Mouse (Mus musculus) inflammation-experienced regulatory T-cells, adult 6 months (primary cell): ENCODE measurements around the gene Aimp1. TPM values are rescaled to one million over a fixed set of nuclear protein-coding genes. Genes with fewer than 3 reads are reported as not detected.
A peak's percentile ranks its signal among the peaks of the same experiment; 100 is the strongest.

Source experiments
- ATAC-seq: one replicate; pipeline ENCODE4 v1.8.0; 2017
- polyA plus RNA-seq, 3 experiments: library from polyadenylated mRNA; unstranded; fragments of 100-300 nt; shearing (Covaris generic); gene quantifications; one replicate each; pipeline ENCODE4 v1.2.1; 2017

The Aimp1 gene
- 100 to 1,000 TPM; 104 to 110 (median 104) TPM for polyA plus RNA-seq

DNA sequence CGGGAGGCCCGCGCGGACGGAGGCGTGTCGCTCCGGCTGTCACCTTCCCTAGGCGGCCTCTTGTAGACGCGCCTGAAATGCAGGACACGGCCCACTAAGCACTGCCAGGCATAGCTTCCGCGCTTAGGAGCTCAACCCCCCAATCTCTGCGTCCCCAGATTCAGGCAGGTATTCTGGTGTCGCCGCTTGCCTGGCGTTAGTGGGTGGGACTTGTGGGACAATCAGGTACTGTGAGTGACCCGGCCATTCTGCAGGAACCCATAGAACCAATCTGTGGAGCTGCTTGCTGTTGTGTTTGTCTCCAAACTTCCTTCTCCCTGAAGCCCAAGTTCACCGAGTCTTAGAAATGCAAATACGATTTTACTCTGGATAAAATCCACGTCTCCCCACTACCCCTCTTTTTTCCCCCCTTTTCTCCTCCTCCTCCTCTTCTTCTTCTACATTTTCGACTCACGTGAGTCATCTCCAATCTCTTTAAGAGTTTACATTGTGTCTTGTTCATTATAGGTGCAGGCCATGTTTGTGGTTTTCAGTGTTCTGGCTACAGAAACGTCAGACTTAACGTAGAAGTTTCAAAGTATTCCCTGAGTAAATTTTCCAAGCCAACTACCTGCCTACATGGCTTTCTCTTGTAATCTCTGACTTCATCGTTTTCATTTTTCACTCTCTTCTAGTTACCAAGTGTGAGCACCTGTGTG is at the start of gene Aimp1:
Gene Aimp1 (minus strand): TSS at position 140 of the 698 bp plus-strand sequence.
- ATAC-seq = no peak

DNA sequence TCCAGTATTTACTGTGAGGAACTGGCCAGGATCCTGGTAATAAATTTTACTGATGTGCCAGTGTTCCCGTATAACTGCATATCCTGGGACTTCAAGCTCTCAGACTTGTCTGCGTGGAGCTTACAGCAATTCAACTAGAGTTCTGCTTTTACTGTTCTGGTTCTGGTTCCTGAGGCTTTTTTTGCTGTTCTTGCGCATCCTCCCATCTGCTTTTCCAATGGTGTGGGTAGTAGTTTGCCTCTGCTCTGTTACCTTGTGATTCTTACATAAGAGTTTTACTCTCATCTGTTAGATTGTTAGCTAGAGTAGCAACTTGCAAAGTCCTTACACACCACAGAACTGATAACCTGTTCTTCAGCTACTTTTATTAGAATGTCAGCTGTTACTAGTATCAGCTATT is 40.2 kb upstream of the Aimp1 start:
- ATAC-seq = no peak

GRCm38 (mm10) chr3:132717316-132717715 is 33.1 kb upstream of the Aimp1 start:
- no peak for ATAC-seq

- no peak for ATAC-seq
Measured at GRCm38 (mm10) chr3:132713913-132714312, 29.7 kb upstream of the Aimp1 start.

DNA sequence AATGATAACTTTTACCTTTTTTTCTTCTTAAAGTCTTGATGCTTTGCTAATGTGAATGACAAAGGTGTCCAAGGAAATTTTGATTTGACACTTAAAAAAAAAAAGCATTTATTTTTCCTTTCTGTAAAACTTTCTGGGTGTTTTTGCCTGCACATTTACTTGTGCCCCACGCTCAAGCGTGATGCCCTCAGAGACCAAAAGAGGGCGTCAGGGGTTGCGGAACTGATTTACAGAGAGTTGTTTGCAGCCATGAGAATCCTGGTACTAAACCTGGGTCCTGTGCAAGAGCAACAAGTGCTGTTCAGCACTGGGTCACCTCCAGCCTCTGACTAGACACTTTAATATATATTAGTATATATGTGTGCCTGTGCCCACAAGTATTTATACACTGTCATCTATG is 22.8 kb upstream of the Aimp1 start:
- ATAC-seq = no peak

GRCm38 (mm10) chr3:132704216-132704615 is 20.0 kb upstream of the Aimp1 start:
- no peak for ATAC-seq

GRCm38 (mm10) chr3:132701368-132701767 is 17.2 kb upstream of the Aimp1 start:
- no peak for ATAC-seq

GRCm38 (mm10) chr3:132683447-132684230 is 531 bp downstream of the Aimp1 start, which contains the start of gene Tbck:
Gene Tbck (plus strand): TSS chr3:132684144.
- peak; percentile 94 for ATAC-seq

GRCm38 (mm10) chr3:132677494-132677893 is 6.7 kb downstream of the Aimp1 start:
- no peak for ATAC-seq

DNA sequence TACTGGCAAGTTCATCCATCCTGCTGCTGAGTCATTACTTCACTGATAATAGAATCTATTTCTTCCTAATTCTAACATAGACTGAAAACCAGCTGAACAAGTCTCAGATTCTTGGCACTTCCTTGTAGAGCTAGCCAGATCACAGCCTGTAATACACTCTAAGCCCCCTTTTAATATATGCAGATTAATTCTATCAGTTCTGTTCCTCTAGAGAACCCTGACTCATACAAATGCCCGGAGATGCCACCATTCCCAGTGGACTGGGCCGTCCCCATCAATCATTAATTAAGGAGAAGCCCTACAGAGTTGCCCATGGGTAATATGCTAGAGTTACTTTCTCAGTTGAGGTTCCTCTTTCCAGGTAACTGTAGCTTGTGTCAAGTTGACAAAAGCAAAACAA is 28.2 kb downstream of the Aimp1 start:
- no peak for ATAC-seq

DNA sequence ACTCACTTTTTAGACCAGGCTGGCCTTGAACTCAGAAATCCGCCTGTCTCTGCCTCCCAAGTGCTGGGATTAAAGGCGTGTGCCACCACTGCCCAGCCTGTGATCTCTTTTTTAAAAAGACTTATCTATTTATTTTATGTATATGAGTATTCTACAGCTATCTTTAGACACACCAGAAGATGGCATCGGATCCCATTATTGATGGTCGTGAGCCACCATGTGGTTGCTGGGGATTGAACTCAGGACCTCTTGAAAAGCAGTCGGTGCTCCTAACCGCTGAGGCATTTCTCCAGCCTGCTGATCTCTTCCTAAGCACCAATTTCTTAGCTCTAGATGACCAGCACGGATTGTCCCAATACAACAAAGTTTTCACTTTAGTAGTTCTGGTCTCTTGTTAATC is 30.2 kb downstream of the Aimp1 start:
- no peak for ATAC-seq

- ATAC-seq = no peak
Measured at GRCm38 (mm10) chr3:132651776-132652175, 32.4 kb downstream of the Aimp1 start.

- no peak for ATAC-seq
Measured at GRCm38 (mm10) chr3:132650191-132650590, 34.0 kb downstream of the Aimp1 start.

DNA sequence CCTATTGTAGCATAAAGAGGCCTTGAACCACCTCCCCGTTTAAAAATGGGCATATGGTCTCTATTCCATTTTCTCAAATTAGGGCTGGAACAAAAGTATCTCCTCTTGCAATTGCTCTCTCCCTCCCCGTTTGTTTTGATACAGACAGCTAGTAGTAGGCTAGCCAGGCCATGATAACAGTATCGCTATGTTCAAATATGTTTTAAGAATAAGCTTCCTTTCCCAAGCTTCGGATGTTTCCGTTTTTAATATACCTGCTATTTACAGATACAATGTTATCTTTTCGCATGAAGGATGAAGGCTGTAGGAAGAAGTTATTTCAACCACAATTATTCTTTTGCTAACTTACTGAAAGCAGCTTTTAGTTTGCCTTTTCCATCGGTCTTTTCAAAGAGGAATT is 34.8 kb downstream of the Aimp1 start:
- ATAC-seq = no peak

DNA sequence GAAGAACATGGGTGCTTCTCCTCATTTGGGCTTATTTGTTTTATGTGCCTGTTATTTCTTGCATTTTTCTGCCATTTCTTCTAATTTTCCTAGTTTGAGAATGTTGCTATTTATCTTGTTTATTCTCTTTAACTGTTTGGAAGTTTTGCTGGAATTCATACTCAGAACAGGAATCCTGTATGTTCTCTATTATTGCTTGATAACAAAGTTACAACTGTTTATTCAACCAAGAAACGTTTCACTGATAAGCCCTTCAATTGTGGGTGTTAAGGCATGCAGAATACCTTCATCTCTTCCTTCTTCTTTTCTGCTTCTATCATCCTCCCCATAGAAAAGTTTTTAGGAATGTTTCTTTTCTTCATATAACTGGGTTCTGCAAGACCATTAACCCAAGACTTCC is 37.4 kb downstream of the Aimp1 start:
- ATAC-seq = no peak

- ATAC-seq = no peak
Measured at GRCm38 (mm10) chr3:132644071-132644470, 40.1 kb downstream of the Aimp1 start.

DNA sequence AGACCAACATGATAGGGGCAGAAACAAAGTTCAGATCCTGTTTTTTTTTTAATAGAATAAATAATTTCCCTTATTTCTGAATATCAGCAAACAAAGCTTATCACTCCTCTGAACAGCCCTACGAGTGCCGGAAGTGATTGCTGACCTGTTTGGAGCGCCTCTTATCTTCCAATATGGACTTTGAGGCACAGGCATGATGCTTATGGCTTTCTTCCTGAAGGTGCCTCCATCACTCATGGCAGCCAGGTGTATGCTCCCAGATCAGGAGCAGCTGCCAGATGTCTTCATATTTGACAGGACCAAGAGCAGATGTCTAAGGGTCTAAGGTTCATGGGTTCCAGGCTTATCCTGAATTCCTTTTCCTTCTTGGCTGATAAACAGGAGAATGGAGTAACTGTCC is 47.1 kb downstream of the Aimp1 start:
- no peak for ATAC-seq

DNA sequence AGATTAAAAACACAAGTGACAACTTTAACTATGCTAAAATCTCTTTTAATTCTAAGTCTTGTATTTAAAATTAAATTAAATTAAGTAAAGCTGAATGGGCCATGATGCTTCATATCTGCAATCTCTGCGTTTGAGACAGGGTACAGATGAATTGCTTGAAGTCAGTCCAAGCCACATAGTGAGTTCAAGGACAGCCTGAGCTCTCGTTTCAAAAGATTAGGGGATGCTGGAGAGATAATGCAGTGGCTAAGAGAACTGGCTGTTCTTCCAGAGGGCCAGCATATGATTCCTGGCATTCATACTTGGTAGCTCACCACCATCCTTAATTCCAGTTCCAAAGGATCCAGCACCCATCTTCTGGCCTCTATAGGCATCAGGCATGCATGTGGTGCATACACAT is 50.9 kb downstream of the Aimp1 start:
- ATAC-seq = no peak

DNA sequence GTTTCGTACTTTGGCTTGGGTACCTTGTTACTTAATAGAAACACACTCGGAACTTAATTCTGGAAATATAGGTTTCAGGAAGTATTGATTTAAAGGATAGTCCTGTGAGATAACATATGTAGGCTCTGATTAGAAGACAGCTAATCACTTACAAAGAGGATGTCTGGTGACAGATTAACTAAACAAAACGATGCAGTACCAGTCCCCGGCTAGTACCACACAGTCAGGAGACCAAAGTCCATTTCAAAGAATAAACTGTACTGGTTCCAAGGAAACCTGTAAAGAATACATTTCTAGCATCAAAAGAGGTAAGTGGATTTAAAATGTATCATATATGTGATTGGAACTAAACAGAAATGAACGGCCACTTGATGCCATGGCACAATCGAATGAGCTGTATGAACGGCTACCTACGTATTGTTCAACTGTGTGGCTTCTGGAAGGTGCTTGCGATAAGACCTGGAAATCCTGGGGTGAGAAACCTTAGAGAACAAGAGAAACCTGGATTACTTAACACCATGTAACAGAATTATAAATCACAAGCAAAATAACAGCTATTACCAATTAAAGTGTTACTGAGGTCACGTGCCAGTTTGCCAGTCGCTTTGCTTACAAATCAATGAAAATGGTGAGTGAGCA is 54.5 kb downstream of the Aimp1 start, which contains the start of gene Gimd1:
Gene Gimd1 (plus strand): TSS at position 220 of the 639 bp plus-strand sequence.
- ATAC-seq = no peak

DNA sequence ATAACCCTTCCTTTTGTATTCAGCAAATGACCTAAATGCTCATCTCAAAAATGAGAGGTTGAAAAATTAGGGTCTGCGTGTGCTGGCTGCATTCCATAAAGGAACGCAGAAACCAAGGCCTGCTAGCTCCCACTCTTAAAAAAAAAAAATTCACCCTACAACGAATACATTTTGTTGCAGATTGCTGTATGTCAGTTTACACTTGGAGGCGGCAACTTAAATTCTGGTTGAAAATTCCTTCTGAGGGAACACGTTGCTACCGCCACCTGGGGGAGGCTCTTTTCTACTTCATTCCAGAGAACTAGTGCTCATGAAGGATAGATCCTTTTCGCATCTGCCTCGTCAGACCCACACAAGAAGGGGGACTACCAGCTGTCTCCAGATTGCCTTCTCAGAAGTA is 55.4 kb downstream of the Aimp1 start:
- ATAC-seq = no peak
